Mouse (Mus musculus) G1E (cell line): Measurements from ENCODE around the gene Rufy4. TPM values are rescaled to one million over a fixed set of nuclear protein-coding genes. Genes with fewer than 3 reads are reported as not detected.

Experiments used
- ATAC-seq: 2 replicates; pipeline ENCODE4 v1.8.0; 2016; ENCODE audit warnings: mild to moderate bottlenecking; ENCODE audit not compliant: insufficient number of reproducible peaks, poor library complexity, low FRiP score, severe bottlenecking; ENCODE audit errors: extremely low read depth
- DNase-seq: peaks from one replicate; pipeline ENCODE4 v3.0.0; 2012; ENCODE audit warnings: low spot score
- H3K27me3 ChIP-seq: 2 replicates; pipeline ENCODE4 v1.6.1; 2012; ENCODE audit warnings: mild to moderate bottlenecking, low read length, inconsistent platforms; ENCODE audit not compliant: insufficient read depth
- H3K36me3 ChIP-seq: replicated peaks from 2 replicates; pipeline ENCODE3; 2012; ENCODE audit warnings: mild to moderate bottlenecking, inconsistent platforms
- H3K4me1 ChIP-seq: 2 replicates; pipeline ENCODE4 v1.6.1; 2012; ENCODE audit warnings: low read depth, low read length, inconsistent platforms, mixed read lengths; ENCODE audit not compliant: insufficient read depth
- H3K4me3 ChIP-seq: 2 replicates; pipeline ENCODE4 v1.5.1; 2012; ENCODE audit warnings: low read depth, mild to moderate bottlenecking, inconsistent platforms, low read length, moderate library complexity, mixed read lengths
- H3K9me3 ChIP-seq: replicated peaks from 2 replicates; pipeline ENCODE4 v1.6.1; 2012; ENCODE audit warnings: inconsistent platforms
- CTCF ChIP-seq: IDR thresholded peaks from 2 replicates; pipeline ENCODE4 v1.5.1; 2012; ENCODE audit warnings: low read depth, low read length, inconsistent platforms, mixed read lengths
- GATA1 ChIP-seq: IDR thresholded peaks from 2 replicates; pipeline ENCODE4 v1.6.1; 2012; ENCODE audit warnings: borderline replicate concordance, low read length, inconsistent platforms, mixed read lengths
- GATA2 ChIP-seq: IDR thresholded peaks from 2 replicates; pipeline ENCODE4 v1.6.1; 2012; ENCODE audit warnings: low read depth, low read length, inconsistent platforms, borderline replicate concordance
- POLR2AphosphoS5 ChIP-seq: IDR thresholded peaks from 2 replicates; pipeline ENCODE4 v1.6.1; 2012; ENCODE audit warnings: low read depth, low read length, inconsistent platforms; ENCODE audit not compliant: insufficient replicate concordance
- TAL1 ChIP-seq: conservative IDR thresholded peaks from 2 replicates; pipeline ENCODE4 v1.6.1; 2012; ENCODE audit warnings: low read depth, low read length, inconsistent platforms, mixed read lengths
- polyA plus RNA-seq: library from polyadenylated mRNA; stranded (reverse); fragments of >175 nt; gene quantifications from 2 replicates; pipeline ENCODE4 v1.2.3, GENCODE M21; 2012
- total RNA-seq, 2 experiments: library from RNA; stranded (forward) in 1 of 2; stranded (reverse) in 1 of 2; fragments of 200-1000 nt in 1 of 2; fragments of >200 nt in 1 of 2; fragmentation: Nextera tagmentation in 1 of 2; gene quantifications; 2 replicates each; pipeline ENCODE4 v1.2.3; 2014 to 2017

The Rufy4 gene
- total and polyA plus RNA-seq, 3 experiments: 0.05 TPM; not detected in 2

DNA sequence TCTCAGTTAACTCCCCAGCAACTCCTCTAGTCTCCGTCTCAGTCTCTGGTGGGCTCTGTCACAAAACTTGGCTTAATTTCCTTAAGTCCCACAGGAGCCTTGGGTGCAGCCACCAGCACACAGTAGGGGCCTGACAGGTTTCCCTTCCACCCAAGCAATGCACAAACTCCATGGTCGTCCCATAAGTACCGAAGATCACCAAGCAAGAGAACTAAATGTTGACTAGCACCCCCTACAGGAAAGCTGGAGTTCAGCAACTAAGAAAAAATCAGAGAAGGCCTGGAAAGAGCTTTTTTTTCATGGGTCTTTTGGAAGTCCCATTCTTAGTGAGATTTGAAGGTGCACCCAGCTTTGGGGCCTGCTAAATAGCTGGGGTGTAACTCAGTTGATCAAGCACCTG is 14.1 kb downstream of the Rufy4 start:
- Histone ChIP-seq H3K9me3 (no peaks in the 10 kb centered on the region), H3K36me3 (no peaks in the 10 kb centered on the region), H3K27me3 (peaks cover 3% of the 10 kb centered on the region; the same call in 1 of the 2 replicates), H3K4me3 (no peak overlapping the region), H3K4me1 (no peaks in the 10 kb centered on the region)
- ATAC-seq (no peak), DNase-seq (no peak)
- no peak for TF ChIP-seq GATA1
- TF ChIP-seq GATA2: no peak
- TF ChIP-seq CTCF: 0 out of 2 replicates have a peak, but pooled peaks have one; percentile 28
- TF ChIP-seq POLR2AphosphoS5: no peak

DNA sequence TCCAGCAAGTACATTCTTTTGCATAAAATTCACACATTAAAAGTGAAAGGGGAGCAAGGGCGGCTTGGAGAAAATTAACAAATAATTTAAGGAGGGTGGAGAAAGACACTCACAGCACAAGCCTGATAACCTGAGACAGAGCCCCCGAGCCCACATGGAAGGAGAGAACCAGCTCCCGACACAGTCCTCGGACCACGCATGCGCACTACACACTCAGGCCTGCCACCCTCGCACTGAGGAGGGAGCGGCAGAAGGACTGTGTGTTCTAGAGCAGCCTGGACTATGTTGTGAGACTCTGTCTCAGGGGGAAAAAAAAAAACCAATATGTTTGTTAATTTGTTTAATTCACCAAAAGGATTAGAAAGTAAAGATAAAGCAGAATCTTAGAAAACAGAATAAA is 16.4 kb downstream of the Rufy4 start:
- Histone ChIP-seq H3K36me3 (no peaks in the 10 kb centered on the region), H3K9me3 (no peaks in the 10 kb centered on the region), H3K4me1 (no peaks in the 10 kb centered on the region), H3K27me3 (peaks cover 3% of the 10 kb centered on the region), H3K4me3 (no peak overlapping the region)
- no peak for TF ChIP-seq TAL1
- no peak for TF ChIP-seq POLR2AphosphoS5
- TF ChIP-seq GATA1: no peak
- TF ChIP-seq CTCF: no peak
- no peak for TF ChIP-seq GATA2
- DNase-seq: no peak
- no peak for ATAC-seq

DNA sequence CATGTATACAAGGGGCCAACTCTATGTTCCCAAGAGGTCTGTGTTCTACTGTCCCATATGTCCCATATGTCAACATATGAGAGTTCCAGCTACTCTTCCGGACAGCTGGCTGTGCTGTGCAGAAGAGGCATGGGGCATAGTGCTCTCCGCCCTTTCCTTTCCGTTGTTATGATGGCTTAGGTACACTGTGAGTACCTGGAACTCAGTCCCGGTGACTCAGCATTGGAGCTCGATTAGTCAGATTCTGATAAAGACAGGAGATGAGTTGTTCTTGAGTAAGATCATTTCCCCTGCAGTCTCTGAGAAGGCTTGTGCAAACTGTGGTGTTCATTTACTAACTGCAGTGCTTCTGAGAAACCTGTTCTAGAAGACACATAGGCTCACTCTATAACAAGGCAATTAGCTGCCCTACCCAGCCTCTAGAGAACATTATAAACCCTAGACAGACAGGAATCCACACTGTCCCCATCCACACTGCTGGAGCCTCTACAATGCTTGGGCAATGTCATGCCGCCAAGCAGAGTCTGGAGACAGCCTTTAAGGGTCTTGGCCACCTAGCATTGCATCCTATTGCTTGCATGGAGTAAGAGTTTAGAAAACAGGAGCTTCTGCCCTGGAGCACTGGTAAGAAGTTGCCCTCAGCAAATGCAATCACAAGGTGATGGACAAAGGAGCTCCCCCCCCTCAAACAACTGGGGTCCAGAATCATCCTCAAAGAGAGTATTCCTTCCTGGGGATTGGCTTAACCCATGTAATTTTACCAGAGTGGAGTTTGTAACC is 24.0 kb downstream of the Rufy4 start:
- peaks cover 9% of the 10 kb centered on the region; the same call in 1 of the 2 replicates for H3K27me3 ChIP-seq
- H3K4me1 ChIP-seq: no peaks in the 10 kb centered on the region
- TF ChIP-seq TAL1 (no peak), GATA1 (no peak), CTCF (no peak), POLR2AphosphoS5 (no peak)
- ATAC-seq (no peak), DNase-seq (no peak)
- H3K4me3 ChIP-seq: no peak overlapping the region
- no peaks in the 10 kb centered on the region for H3K9me3 ChIP-seq
- no peaks in the 10 kb centered on the region for H3K36me3 ChIP-seq

DNA sequence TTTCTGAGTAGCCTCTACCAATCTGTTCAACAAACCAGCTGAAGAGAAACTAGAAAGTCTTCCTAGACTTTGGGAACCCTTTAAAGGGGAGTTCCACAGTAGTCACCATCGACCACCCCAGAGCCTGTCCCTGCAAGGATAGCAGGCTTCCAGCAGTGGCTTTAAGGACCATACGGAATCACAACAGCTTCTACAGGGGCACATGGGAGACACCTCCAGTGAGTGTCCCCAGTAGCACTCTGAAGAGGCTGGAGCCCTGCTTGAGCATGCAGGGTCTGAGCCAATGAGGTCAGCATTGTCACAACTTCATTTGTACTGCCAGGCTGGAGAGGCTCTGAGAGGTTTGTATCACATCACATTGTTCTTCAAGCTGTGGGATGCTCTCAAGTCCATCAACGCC is 24.8 kb downstream of the Rufy4 start:
- H3K36me3 ChIP-seq: no peaks in the 10 kb centered on the region
- H3K9me3 ChIP-seq: no peaks in the 10 kb centered on the region
- ATAC-seq (no peak), DNase-seq (no peak)
- peaks cover 9% of the 10 kb centered on the region; the same call in 1 of the 2 replicates for H3K27me3 ChIP-seq
- H3K4me1 ChIP-seq: no peaks in the 10 kb centered on the region
- no peak overlapping the region for H3K4me3 ChIP-seq
- TF ChIP-seq GATA2 (no peak), TAL1 (no peak), GATA1 (no peak), POLR2AphosphoS5 (no peak), CTCF (no peak)

DNA sequence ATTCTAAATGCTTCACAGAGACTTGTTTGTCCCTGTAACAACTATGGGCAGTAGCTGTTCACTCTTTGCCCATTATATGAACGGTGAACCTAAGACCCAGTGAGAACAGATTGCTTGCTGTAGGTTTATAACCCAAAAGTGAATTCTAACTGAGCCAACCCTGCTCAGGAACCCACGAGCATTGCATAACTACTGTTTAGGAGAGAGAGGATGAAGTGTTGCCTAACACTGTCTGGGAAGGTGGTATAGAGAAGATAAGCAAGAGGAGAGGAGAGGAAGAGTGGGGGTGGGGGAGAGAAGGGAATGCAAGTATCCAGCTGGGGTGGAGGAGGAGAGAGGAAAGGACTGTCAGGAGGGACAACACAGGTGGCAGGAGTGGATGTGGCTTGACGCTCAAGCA is 25.8 kb downstream of the Rufy4 start:
- no peaks in the 10 kb centered on the region for H3K4me1 ChIP-seq

DNA sequence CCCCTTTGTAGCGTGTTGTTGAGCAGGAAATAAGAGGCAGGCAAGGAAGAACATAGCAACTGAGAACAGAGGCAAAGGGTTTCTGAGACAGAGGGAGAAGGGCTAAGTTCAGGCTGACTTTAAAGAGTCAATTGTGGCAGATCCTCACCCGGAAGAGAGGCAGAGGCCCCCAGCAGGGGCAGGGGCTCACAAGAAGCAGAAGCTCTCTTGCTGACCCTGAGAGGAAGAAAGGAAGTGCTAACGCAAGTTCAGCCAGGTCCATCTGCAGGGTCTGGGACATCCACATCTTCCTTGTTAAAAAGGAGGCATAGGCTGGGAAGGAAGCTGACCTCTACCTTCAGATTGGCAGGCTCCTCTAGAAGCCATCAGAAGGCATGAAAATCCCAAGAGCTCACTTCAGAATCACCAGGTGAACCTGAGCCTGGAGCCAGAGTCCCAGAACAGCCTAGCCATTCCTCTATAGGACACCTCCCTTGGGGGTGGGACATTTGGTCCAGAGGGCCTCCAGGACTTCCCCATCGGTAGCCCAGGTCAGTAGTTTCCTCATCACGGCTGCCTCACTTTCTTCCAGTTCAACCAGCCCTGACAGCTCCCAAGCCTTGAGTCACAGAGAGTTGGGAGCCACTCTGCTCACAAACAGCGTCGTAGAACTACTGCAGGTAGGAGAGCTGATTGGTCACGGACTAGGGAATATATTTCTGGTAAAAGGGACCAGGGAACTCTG is 28.3 kb downstream of the Rufy4 start, which contains the start of gene Cxcr2:
Cxcr2 (plus strand) TSS at position 529 of the 724 bp plus-strand sequence.
- DNase-seq (no peak), ATAC-seq (no peak)
- TF ChIP-seq POLR2AphosphoS5 (no peak), CTCF (no peak), GATA1 (no peak), GATA2 (no peak), TAL1 (no peak)
- no peak within 1 kb of the TSS for H3K4me3 ChIP-seq
- peaks cover 2% of the 10 kb centered on the region; the same call in 1 of the 2 replicates for H3K27me3 ChIP-seq
- H3K9me3 ChIP-seq: no peaks in the 10 kb centered on the region
- H3K4me1 ChIP-seq: no peaks in the 10 kb centered on the region
- H3K36me3 ChIP-seq: no peaks in the 10 kb centered on the region

More for the DNA sequence above, 25.8 kb downstream of the Rufy4 start:
- Histone ChIP-seq H3K4me3 (no peak overlapping the region), H3K9me3 (no peaks in the 10 kb centered on the region), H3K36me3 (no peaks in the 10 kb centered on the region), H3K27me3 (peaks cover 9% of the 10 kb centered on the region; the same call in 1 of the 2 replicates)
- no peak for DNase-seq
- TF ChIP-seq POLR2AphosphoS5: no peak
- no peak for ATAC-seq
